Mouse (Mus musculus) intestine, postnatal 0 days (tissue): ENCODE data around the gene Scube2. TPM values are rescaled to one million over a fixed set of nuclear protein-coding genes. Genes with fewer than 3 reads are reported as not detected.

Experiments
- ATAC-seq: fragments of 200-750 bp; cut with Nextera tagmentation; 2 replicates; pipeline ENCODE4 v1.8.0; 2017; ENCODE audit warnings: mild to moderate bottlenecking, moderate TSS enrichment, moderate library complexity
- H3K27ac ChIP-seq: fragments of 300-500 bp; sonication (generic); 2 replicates; pipeline ENCODE4 v1.5.1; 2014; ENCODE audit warnings: mild to moderate bottlenecking, low read depth, low read length, moderate library complexity
- H3K27me3 ChIP-seq: fragments of 300-500 bp; sonication (generic); replicated peaks from 2 replicates; pipeline ENCODE4 v1.6.1; 2014; ENCODE audit warnings: low read length, mixed read lengths; ENCODE audit not compliant: control insufficient read depth, insufficient read depth
- H3K36me3 ChIP-seq: fragments of 300-500 bp; sonication (generic); 2 replicates; pipeline ENCODE4 v1.6.1; 2014; ENCODE audit warnings: mild to moderate bottlenecking, moderate library complexity; ENCODE audit not compliant: control insufficient read depth, insufficient read depth
- H3K4me1 ChIP-seq: fragments of 300-500 bp; sonication (generic); replicated peaks from 2 replicates; pipeline ENCODE4 v1.6.1; 2014; ENCODE audit warnings: antibody characterized with exemption, low read length, mixed read lengths; ENCODE audit not compliant: control insufficient read depth, insufficient read depth
- H3K4me2 ChIP-seq: fragments of 300-500 bp; sonication (generic); replicated peaks from 2 replicates; pipeline ENCODE4 v1.6.1; 2014; ENCODE audit warnings: low read depth, mild to moderate bottlenecking, moderate library complexity
- H3K4me3 ChIP-seq: fragments of 300-500 bp; sonication (generic); 2 replicates; pipeline ENCODE4 v1.5.1; 2014; ENCODE audit warnings: low read depth, low read length
- H3K9ac ChIP-seq: fragments of 300-500 bp; sonication (generic); 2 replicates; pipeline ENCODE4 v1.6.1; 2014; ENCODE audit warnings: mild to moderate bottlenecking, low read depth, low read length
- H3K9me3 ChIP-seq: fragments of 300-500 bp; sonication (generic); 2 replicates; pipeline ENCODE4 v1.6.1; 2016; ENCODE audit warnings: mixed run types; ENCODE audit not compliant: control insufficient read depth
- CTCF ChIP-seq: sonication (generic); IDR thresholded peaks from 2 replicates; pipeline ENCODE4 v1.5.1; 2016; ENCODE audit warnings: low read depth, mild to moderate bottlenecking, control low read depth, antibody characterized with exemption, moderate library complexity
- WGBS: fragments of 180-500 bp; shearing (Covaris S2); extraction: QIAGEN DNeasy Blood & Tissue Kit; methylation state at CpG from one replicate; pipeline ENCODE4 v1.1.7; 2014; 5-methylcytosine and 5-hydroxymethylcytosine counted together
- polyA plus RNA-seq: library from polyadenylated mRNA; unstranded; fragments of >200 nt; fragmentation: Nextera tagmentation; extraction: Ambion mirVana; gene quantifications from 2 replicates; pipeline ENCODE4 v1.2.1, GENCODE M21; 2015

Gene Scube2
- polyA plus RNA-seq, 1 experiment from 2014 or later, result 2.6 TPM

- 66% methylated on average over 3 of the region's 3 CpGs for WGBS
- no peaks in the 10 kb centered on the region for H3K36me3 ChIP-seq
- no peak overlapping the region for H3K4me3 ChIP-seq
- TF ChIP-seq CTCF, result no peak
- no peak overlapping the region for H3K27ac ChIP-seq
- no peak overlapping the region for H3K9ac ChIP-seq
- no peaks in the 10 kb centered on the region for H3K9me3 ChIP-seq
- H3K4me1 ChIP-seq, result no peaks in the 10 kb centered on the region
- no peak overlapping the region for H3K4me2 ChIP-seq
- ATAC-seq, result no peak
- H3K27me3 ChIP-seq, result no peaks in the 10 kb centered on the region
Observed at GRCm38 (mm10) chr7:109756291-109756690, 109.2 kb downstream of the Scube2 start.

- Histone ChIP-seq H3K4me3 (no peak overlapping the region), H3K4me1 (no peaks in the 10 kb centered on the region), H3K4me2 (no peak overlapping the region), H3K9me3 (no peaks in the 10 kb centered on the region), H3K27me3 (no peaks in the 10 kb centered on the region), H3K36me3 (0 out of 2 replicates have a peak, but pooled peaks cover 4% of the 10 kb centered on the region), H3K27ac (no peak overlapping the region), H3K9ac (no peak overlapping the region)
- no peak for TF ChIP-seq CTCF
- no peak for ATAC-seq
- WGBS, result 90% methylated on average over 8 of the region's 8 CpGs
Observed at GRCm38 (mm10) chr7:109754034-109754433, 111.4 kb downstream of the Scube2 start.

GRCm38 (mm10) chr7:109752008-109752925, 113.2 kb downstream of the Scube2 start, which contains the start of gene Tmem9b:
Gene Tmem9b, minus strand, starts transcription at chr7:109752875.
- ATAC-seq, result peak; percentile 91
- Histone ChIP-seq H3K27me3 (no peaks in the 10 kb centered on the region), H3K9ac (peak within 1 kb of the TSS; percentile 82), H3K4me1 (no peaks in the 10 kb centered on the region), H3K27ac (peak within 1 kb of the TSS; percentile 97), H3K36me3 (0 out of 2 replicates have a peak, but pooled peaks cover 8% of the 10 kb centered on the region), H3K4me2 (peak within 1 kb of the TSS; percentile 82), H3K9me3 (no peaks in the 10 kb centered on the region), H3K4me3 (peak within 1 kb of the TSS; percentile 84)
- under 1% methylated on average over 74 of the region's 74 CpGs for WGBS
- peak; percentile 24; the same call in 1 of the 2 replicates for TF ChIP-seq CTCF

- H3K4me3 ChIP-seq, result peak overlapping the region; percentile 84
- no peaks in the 10 kb centered on the region for H3K4me1 ChIP-seq
- no peaks in the 10 kb centered on the region for H3K9me3 ChIP-seq
- TF ChIP-seq CTCF, result no peak
- WGBS, result 1% methylated on average over 13 of the region's 13 CpGs
- peak overlapping the region; percentile 82 for H3K9ac ChIP-seq
- peak overlapping the region; percentile 82 for H3K4me2 ChIP-seq
- H3K27me3 ChIP-seq, result no peaks in the 10 kb centered on the region
- peak overlapping the region; percentile 97 for H3K27ac ChIP-seq
- peak; percentile 44 for ATAC-seq
- H3K36me3 ChIP-seq, result peaks cover 10% of the 10 kb centered on the region; the same call in 1 of the 2 replicates
Observed at GRCm38 (mm10) chr7:109751427-109752007, 114.0 kb downstream of the Scube2 start.

Other genes starting within 250 kb of the Scube2 start
- gene St5, start 162.1 kb downstream of the Scube2 start, polyA plus RNA-seq, result 46.7 and 49.7 TPM in 2 replicates
- 29.8 and 30.1 TPM in 2 replicates for gene Akip1, start 162.0 kb downstream of the Scube2 start, polyA plus RNA-seq
- not detected in 2 replicates for gene BC051019, start 141.8 kb downstream of the Scube2 start, polyA plus RNA-seq
- 0.52 and 0.98 TPM in 2 replicates for gene Ascl3, start 134.0 kb downstream of the Scube2 start, polyA plus RNA-seq
- 135 and 145 TPM in 2 replicates for gene Tmem9b, start 112.8 kb downstream of the Scube2 start, polyA plus RNA-seq
- gene Nrip3, start 83.7 kb downstream of the Scube2 start, polyA plus RNA-seq, result 0.39 and 0.59 TPM in 2 replicates
- 15.3 and 16.6 TPM in 2 replicates for gene Dennd5a, start 94.8 kb upstream of the Scube2 start, polyA plus RNA-seq
- 138 and 151 TPM in 2 replicates for gene Tmem41b, start 121.2 kb upstream of the Scube2 start, polyA plus RNA-seq
- 12.0 and 12.4 TPM in 2 replicates for gene Ipo7, start 152.6 kb upstream of the Scube2 start, polyA plus RNA-seq
- gene Zfp143, start 195.5 kb upstream of the Scube2 start, polyA plus RNA-seq, result 6.6 and 7.0 TPM in 2 replicates